Mouse (Mus musculus) heart, embryonic 10.5 days (tissue): ENCODE data around the gene Hint1. TPM values are rescaled to one million over a fixed set of nuclear protein-coding genes. Genes with fewer than 3 reads are reported as not detected.

Experiments
- DNase-seq: peaks from one replicate; pipeline ENCODE4 v3.0.0-alpha.2; 2017; ENCODE audit warnings: low spot score
- H3K27ac ChIP-seq: fragments of 300-500 bp; sonication (generic); 2 replicates; pipeline ENCODE4 v1.5.1; 2016; ENCODE audit warnings: mild to moderate bottlenecking
- H3K27me3 ChIP-seq: fragments of 300-500 bp; sonication (generic); 2 replicates; pipeline ENCODE4 v1.6.1; 2016; ENCODE audit warnings: mild to moderate bottlenecking; ENCODE audit not compliant: poor library complexity, insufficient read depth, severe bottlenecking
- H3K36me3 ChIP-seq: fragments of 300-500 bp; sonication (generic); 2 replicates; pipeline ENCODE4 v1.6.1; 2016; ENCODE audit warnings: mild to moderate bottlenecking, moderate library complexity
- H3K4me1 ChIP-seq: fragments of 300-500 bp; sonication (generic); 2 replicates; pipeline ENCODE4 v1.6.1; 2016; ENCODE audit warnings: mild to moderate bottlenecking
- H3K4me3 ChIP-seq: fragments of 300-500 bp; sonication (generic); 2 replicates; pipeline ENCODE4 v1.5.1; 2016; ENCODE audit warnings: mild to moderate bottlenecking, moderate library complexity
- H3K9me3 ChIP-seq: fragments of 300-500 bp; sonication (generic); 2 replicates; pipeline ENCODE4 v1.6.1; 2016; ENCODE audit warnings: mild to moderate bottlenecking, moderate library complexity
- WGBS: fragments of 180-500 bp; shearing (Covaris S2); methylation state at CpG from one replicate; pipeline ENCODE4 v1.1.7; 2016; 5-methylcytosine and 5-hydroxymethylcytosine counted together
- polyA plus RNA-seq: library from polyadenylated mRNA; unstranded; fragments of >200 nt; fragmentation: Nextera tagmentation; extraction: Ambion mirVana; gene quantifications from 2 replicates; pipeline ENCODE4 v1.2.1, GENCODE M21; 2016

The Hint1 gene
- polyA plus RNA-seq, 1 experiment from 2014 or later, result 602 TPM

GRCm38 (mm10) chr11:54906466-54906865 lies 40.3 kb downstream of the Hint1 start:
- Histone ChIP-seq H3K27ac (peak overlapping the region; percentile 68; the same call in 1 of the 2 replicates), H3K4me3 (no peak overlapping the region), H3K36me3 (peaks cover 53% of the 10 kb centered on the region), H3K9me3 (no peaks in the 10 kb centered on the region), H3K4me1 (peaks cover 55% of the 10 kb centered on the region), H3K27me3 (no peaks in the 10 kb centered on the region)
- DNase-seq, result no peak
- WGBS, result 56% methylated on average over 4 of the region's 4 CpGs

DNA sequence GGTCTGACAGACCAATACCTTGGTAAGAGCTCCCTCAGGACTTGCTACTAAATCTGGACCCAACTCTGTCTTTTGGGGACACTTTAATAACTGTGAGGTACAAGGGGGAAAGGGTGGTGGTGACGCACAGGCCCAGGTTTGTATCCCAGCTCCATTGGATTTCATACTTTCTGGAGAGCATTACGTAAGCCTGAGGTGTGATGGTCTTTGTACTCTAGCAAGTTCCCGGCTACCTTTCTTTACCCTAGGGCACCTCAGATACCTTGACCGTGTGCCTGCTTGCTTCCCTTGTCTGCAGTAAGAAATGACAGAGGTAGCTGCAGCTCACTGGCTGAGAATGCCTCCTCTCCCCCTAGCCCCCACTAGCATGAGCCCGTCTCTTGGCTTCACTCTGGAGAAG lies 41.1 kb downstream of the Hint1 start:
- peaks cover 60% of the 10 kb centered on the region for H3K36me3 ChIP-seq
- no peak for DNase-seq
- H3K27me3 ChIP-seq, result no peaks in the 10 kb centered on the region
- peaks cover 54% of the 10 kb centered on the region for H3K4me1 ChIP-seq
- H3K4me3 ChIP-seq, result no peak overlapping the region
- WGBS, result 85% methylated on average over 5 of the region's 5 CpGs
- H3K9me3 ChIP-seq, result no peaks in the 10 kb centered on the region
- no peak overlapping the region for H3K27ac ChIP-seq

- Histone ChIP-seq H3K36me3 (peaks cover 77% of the 10 kb centered on the region), H3K27ac (no peak overlapping the region), H3K4me3 (no peak overlapping the region), H3K27me3 (no peaks in the 10 kb centered on the region), H3K4me1 (peaks cover 37% of the 10 kb centered on the region), H3K9me3 (no peaks in the 10 kb centered on the region)
- 90% methylated on average over 11 of the region's 11 CpGs for WGBS
- no peak for DNase-seq
These were observed 43.1 kb downstream of the Hint1 start for GRCm38 (mm10) chr11:54909273-54909672.

DNA sequence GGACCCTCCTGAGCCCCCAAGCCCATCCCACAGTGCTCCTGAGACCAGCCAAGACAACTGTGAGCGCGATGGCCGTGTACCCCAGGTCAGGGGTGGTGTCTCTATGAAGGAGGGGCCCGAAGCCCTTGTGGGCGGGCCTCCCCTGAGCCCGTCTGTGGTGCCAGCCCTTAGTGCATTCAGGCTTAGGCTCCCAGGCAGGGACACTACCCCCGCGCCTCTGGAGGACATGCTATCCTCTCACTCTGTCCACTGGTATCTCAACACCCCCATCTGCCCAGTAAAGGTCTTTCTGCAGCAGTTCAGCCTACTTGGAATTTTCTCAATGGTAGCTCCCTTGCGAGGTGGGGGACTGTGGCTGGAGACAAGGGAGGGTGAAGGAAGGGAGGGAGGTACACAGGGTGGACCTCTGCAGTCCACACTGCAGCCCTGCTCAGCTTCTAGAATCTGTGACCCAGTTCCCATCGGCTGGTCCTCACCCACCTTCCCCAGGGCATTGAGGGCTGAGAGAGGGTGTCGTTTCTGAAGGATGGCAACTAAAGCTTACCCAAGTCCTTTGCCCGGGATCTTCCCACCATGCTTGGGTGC lies 44.0 kb downstream of the Hint1 start:
- Histone ChIP-seq H3K4me1 (peaks cover 28% of the 10 kb centered on the region), H3K4me3 (no peak overlapping the region), H3K27me3 (no peaks in the 10 kb centered on the region), H3K36me3 (peaks cover 86% of the 10 kb centered on the region), H3K27ac (peak overlapping the region; percentile 49; the same call in 1 of the 2 replicates), H3K9me3 (no peaks in the 10 kb centered on the region)
- WGBS, result 85% methylated on average over 12 of the region's 12 CpGs
- DNase-seq, result no peak

GRCm38 (mm10) chr11:54911201-54911600 lies 45.0 kb downstream of the Hint1 start:
- Histone ChIP-seq H3K9me3 (no peaks in the 10 kb centered on the region), H3K27ac (0 out of 2 replicates have a peak overlapping the region, but pooled peaks have one; percentile 2), H3K36me3 (peaks cover 92% of the 10 kb centered on the region), H3K4me1 (peaks cover 18% of the 10 kb centered on the region), H3K27me3 (no peaks in the 10 kb centered on the region), H3K4me3 (no peak overlapping the region)
- no peak for DNase-seq
- WGBS, result 92% methylated on average over 3 of the region's 3 CpGs

- WGBS, result 87% methylated on average over 7 of the region's 7 CpGs
- no peak overlapping the region for H3K27ac ChIP-seq
- H3K4me1 ChIP-seq, result peaks cover 12% of the 10 kb centered on the region
- H3K4me3 ChIP-seq, result no peak overlapping the region
- peaks cover 96% of the 10 kb centered on the region for H3K36me3 ChIP-seq
- no peaks in the 10 kb centered on the region for H3K27me3 ChIP-seq
- H3K9me3 ChIP-seq, result no peaks in the 10 kb centered on the region
- DNase-seq, result no peak
These were observed 45.7 kb downstream of the Hint1 start for GRCm38 (mm10) chr11:54911671-54912502.

- WGBS, result 75% methylated on average over 9 of the region's 9 CpGs
- Histone ChIP-seq H3K9me3 (no peaks in the 10 kb centered on the region), H3K4me3 (no peak overlapping the region), H3K27me3 (no peaks in the 10 kb centered on the region), H3K36me3 (peaks cover 96% of the 10 kb centered on the region), H3K27ac (no peak overlapping the region), H3K4me1 (peaks cover 12% of the 10 kb centered on the region; the same call in 1 of the 2 replicates)
- DNase-seq, result no peak
These were observed 46.5 kb downstream of the Hint1 start for GRCm38 (mm10) chr11:54912503-54913316.

DNA sequence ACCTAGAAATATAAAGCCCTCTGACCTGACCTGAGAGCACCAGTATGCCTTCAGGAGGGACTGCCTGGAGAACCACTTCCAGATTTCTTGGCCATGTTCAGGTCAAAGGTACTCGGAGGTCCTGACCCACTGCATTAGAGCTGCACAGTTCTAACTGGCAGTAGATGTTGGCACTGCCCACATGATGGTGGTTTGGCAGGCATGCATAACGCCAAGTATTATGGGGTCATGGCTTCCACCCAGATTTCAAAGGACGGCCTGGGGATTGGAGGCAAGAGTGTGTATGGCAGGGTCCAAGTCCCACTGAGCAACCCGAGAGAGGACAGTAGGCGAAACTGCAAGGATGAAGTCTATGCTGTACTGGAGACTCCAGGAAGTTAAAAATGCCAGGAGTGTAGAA lies 47.7 kb downstream of the Hint1 start:
- no peak overlapping the region for H3K27ac ChIP-seq
- peaks cover 96% of the 10 kb centered on the region for H3K36me3 ChIP-seq
- H3K27me3 ChIP-seq, result no peaks in the 10 kb centered on the region
- 93% methylated on average over 5 of the region's 5 CpGs for WGBS
- H3K4me3 ChIP-seq, result no peak overlapping the region
- H3K4me1 ChIP-seq, result peaks cover 5% of the 10 kb centered on the region; the same call in 1 of the 2 replicates
- no peak for DNase-seq
- no peaks in the 10 kb centered on the region for H3K9me3 ChIP-seq

DNA sequence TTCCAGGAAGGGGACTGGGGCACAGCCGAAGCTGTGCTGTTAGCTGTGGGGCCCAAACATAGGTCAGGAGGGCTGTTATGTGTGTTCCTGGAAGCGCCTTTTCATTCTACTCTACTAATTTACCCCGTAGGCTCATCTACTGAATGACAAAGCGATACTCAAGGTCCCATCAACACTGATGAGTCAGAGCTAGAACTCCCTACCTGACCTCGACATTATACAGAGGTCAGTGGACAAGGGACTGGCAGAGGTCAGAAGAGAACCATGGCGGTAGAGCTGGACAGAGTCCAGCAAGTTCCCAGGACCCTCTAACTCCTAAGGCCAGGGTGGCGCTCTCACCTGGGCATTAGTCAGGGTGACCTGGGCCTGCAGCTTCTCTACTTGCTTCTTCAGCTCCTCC lies 51.3 kb downstream of the Hint1 start:
- 92% methylated on average over 7 of the region's 7 CpGs for WGBS
- Histone ChIP-seq H3K4me1 (peaks cover 20% of the 10 kb centered on the region), H3K27ac (no peak overlapping the region), H3K36me3 (peaks cover 82% of the 10 kb centered on the region), H3K4me3 (no peak overlapping the region), H3K9me3 (no peaks in the 10 kb centered on the region), H3K27me3 (no peaks in the 10 kb centered on the region)
- no peak for DNase-seq

DNA sequence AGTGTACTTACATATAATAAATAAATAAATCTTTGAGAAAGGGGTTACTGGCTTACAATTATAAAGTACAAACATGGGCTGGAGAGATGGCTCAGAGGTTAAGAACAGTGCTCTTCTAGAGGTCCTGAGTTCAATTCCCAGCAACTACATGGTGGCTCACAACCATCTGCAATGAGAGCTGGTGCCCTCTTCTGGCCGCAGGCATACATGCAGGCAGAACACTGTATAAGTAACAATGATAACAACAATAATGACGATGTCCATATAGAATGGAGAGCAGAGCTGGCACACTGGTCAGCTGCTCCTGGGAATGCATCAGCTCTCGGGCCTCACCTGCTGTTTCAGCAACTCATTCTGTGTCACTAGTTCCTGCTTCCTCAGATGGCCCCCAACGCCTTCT lies 52.1 kb downstream of the Hint1 start:
- H3K4me1 ChIP-seq, result peaks cover 25% of the 10 kb centered on the region
- DNase-seq, result no peak
- H3K9me3 ChIP-seq, result no peaks in the 10 kb centered on the region
- H3K27me3 ChIP-seq, result no peaks in the 10 kb centered on the region
- WGBS, result 88% methylated on average over 4 of the region's 4 CpGs
- no peak overlapping the region for H3K27ac ChIP-seq
- H3K36me3 ChIP-seq, result peaks cover 83% of the 10 kb centered on the region
- H3K4me3 ChIP-seq, result no peak overlapping the region
